Mouse (Mus musculus): Measurements from ENCODE around the gene Gm17545. TPM values are rescaled to one million over a fixed set of nuclear protein-coding genes. Genes with fewer than 3 reads are reported as not detected.

Gene Gm17545
- polyA plus RNA-seq, 1 experiment = not detected

GRCm38 (mm10) chr9:22502972-22503371, 48.9 kb downstream of the Gm17545 start:
- H3K4me1 ChIP-seq (ENCODE audit: control insufficient read depth, insufficient read depth, low read length) = no peaks in the 10 kb centered on the region
- no peak overlapping the region for H3K4me3 ChIP-seq (replicated peaks; ENCODE audit: insufficient read depth, low read depth, low read length)
- TF ChIP-seq POLR2A (IDR thresholded peaks at IDR 0.05; ENCODE audit: borderline replicate concordance, insufficient read depth, low read length) (no peak), CTCF (IDR thresholded peaks at IDR 0.05; ENCODE audit: borderline replicate concordance, insufficient read depth, low read depth, low read length) (no peak)
- no peaks in the 10 kb centered on the region for H3K27me3 ChIP-seq (ENCODE audit: control insufficient read depth, insufficient read depth, low read length)
- WGBS = 83% methylated on average over 2 of the region's 2 CpGs
- DNase-seq = no peak
- H3K27ac ChIP-seq (ENCODE audit: insufficient read depth, low read length) = no peak overlapping the region

DNA sequence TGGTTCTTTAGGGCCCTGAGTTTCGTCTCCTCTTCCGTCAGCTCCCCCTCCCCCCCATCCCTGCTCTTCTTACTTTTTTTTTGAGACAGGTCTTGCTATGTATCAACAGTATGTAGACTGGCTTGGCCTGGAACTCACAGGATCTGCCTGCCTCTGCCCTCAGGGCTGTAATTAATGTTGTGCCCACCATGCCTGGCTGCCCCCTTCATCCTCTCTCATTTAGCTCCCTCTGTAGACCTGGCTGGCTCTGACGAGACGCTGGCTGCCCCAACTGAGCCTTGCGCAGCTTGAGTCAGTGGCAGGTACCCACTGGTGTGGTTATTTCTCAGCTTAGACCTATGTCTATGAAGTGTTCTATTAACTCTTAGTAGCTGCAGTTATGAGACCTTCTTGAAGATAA, 49.5 kb downstream of the Gm17545 start:
- Histone ChIP-seq H3K4me3 (replicated peaks; ENCODE audit: insufficient read depth, low read depth, low read length) (no peak overlapping the region), H3K27ac (ENCODE audit: insufficient read depth, low read length) (no peak overlapping the region), H3K4me1 (ENCODE audit: control insufficient read depth, insufficient read depth, low read length) (no peaks in the 10 kb centered on the region), H3K27me3 (ENCODE audit: control insufficient read depth, insufficient read depth, low read length) (no peaks in the 10 kb centered on the region)
- WGBS = 80% methylated on average over 5 of the region's 5 CpGs
- TF ChIP-seq POLR2A (IDR thresholded peaks at IDR 0.05; ENCODE audit: borderline replicate concordance, insufficient read depth, low read length) (no peak), CTCF (IDR thresholded peaks at IDR 0.05; ENCODE audit: borderline replicate concordance, insufficient read depth, low read depth, low read length) (no peak)
- no peak for DNase-seq

DNA sequence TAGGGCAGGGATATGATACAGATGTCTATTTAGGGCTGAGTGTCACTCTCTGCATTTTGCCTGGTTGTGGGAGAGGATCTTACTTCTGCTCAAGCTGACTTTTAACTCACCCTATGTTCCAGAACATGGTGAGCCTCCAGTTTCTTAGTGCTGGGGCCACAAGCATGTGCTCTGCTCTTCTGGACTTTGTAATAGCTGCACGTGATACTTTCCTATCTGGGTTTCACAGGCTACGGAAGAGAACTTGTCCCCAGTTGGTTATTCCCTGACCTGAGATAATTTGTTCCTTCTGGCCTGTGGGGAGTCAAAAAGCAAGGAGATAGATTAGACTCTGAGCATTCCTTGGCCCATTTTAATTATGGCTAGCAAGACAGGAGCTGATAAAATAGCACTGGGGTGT, 51.5 kb downstream of the Gm17545 start:
- no peaks in the 10 kb centered on the region for H3K27me3 ChIP-seq (ENCODE audit: control insufficient read depth, insufficient read depth, low read length)
- H3K27ac ChIP-seq (ENCODE audit: insufficient read depth, low read length) = no peak overlapping the region
- H3K4me1 ChIP-seq (ENCODE audit: control insufficient read depth, insufficient read depth, low read length) = no peaks in the 10 kb centered on the region
- 92% methylated on average over 2 of the region's 2 CpGs for WGBS
- DNase-seq = no peak
- H3K4me3 ChIP-seq (replicated peaks; ENCODE audit: insufficient read depth, low read depth, low read length) = no peak overlapping the region
- TF ChIP-seq POLR2A (IDR thresholded peaks at IDR 0.05; ENCODE audit: borderline replicate concordance, insufficient read depth, low read length) (no peak), CTCF (IDR thresholded peaks at IDR 0.05; ENCODE audit: borderline replicate concordance, insufficient read depth, low read depth, low read length) (no peak)

Other genes with a start within 250 kb of the Gm17545 start
- 16.8 and 19.8 TPM in 2 replicates for gene Zfp809, start 228.6 kb upstream of the Gm17545 start, polyA plus RNA-seq (2012; rRNA removed)
- 2.8 and 3.2 TPM in 2 replicates for gene Zfp599, start 194.4 kb upstream of the Gm17545 start, polyA plus RNA-seq (2012; rRNA removed)
- gene Zfp810, start 146.6 kb upstream of the Gm17545 start, polyA plus RNA-seq (2012; rRNA removed) = 14.5 and 15.3 TPM in 2 replicates
- 25.3 and 32.4 TPM in 2 replicates for gene Anln, start 65.1 kb upstream of the Gm17545 start, polyA plus RNA-seq (2012; rRNA removed)
- 8.6 and 9.0 TPM in 2 replicates for gene 9530077C05Rik, start 42.8 kb upstream of the Gm17545 start, polyA plus RNA-seq (2012; rRNA removed)
- 87.5 and 91.6 TPM in 2 replicates for gene Rp9, start 15.5 kb downstream of the Gm17545 start, polyA plus RNA-seq (2012; rRNA removed)
- gene Bbs9, start 21.4 kb downstream of the Gm17545 start, polyA plus RNA-seq (2012; rRNA removed) = 15.4 and 16.1 TPM in 2 replicates